Mouse (Mus musculus): ENCODE measurements around the gene Dnajc13. TPM values are rescaled to one million over a fixed set of nuclear protein-coding genes. Genes with fewer than 3 reads are reported as not detected.

The Dnajc13 gene
- total and polyA plus RNA-seq, 3 experiments: 24.1 to 59.0 (median 31.1) TPM

GRCm38 (mm10) chr9:104232004-104232403, 30.7 kb downstream of the Dnajc13 start:
- DNase-seq (ENCODE audit: low read depth, low spot score): no peak
- Histone ChIP-seq H3K4me1 (ENCODE audit: control insufficient read depth in 1 of 2, insufficient read depth in 2 of 2, low read length in 2 of 2) (no peaks in the 10 kb centered on the region), H3K27ac (ENCODE audit: control insufficient read depth, low read depth, low read length) (no peak overlapping the region), H3K36me3 (ENCODE audit: control insufficient read depth in 1 of 2, insufficient read depth in 2 of 2, low read length in 2 of 2) (peaks cover 0 to 20% of the 10 kb centered on the region in 2 experiments; a peak in 2 of 4 replicates), H3K27me3 (ENCODE audit: control insufficient read depth in 1 of 2, insufficient read depth in 2 of 2, low read length in 2 of 2) (no peaks in the 10 kb centered on the region), H3K4me3 (ENCODE audit: control insufficient read depth in 1 of 2, insufficient read depth in 1 of 2, low read depth in 2 of 2, low read length in 2 of 2) (no peak overlapping the region), H3K9ac (ENCODE audit: control insufficient read depth, low read depth, low read length, poor library complexity, severe bottlenecking) (no peak overlapping the region), H3K79me2 (ENCODE audit: control insufficient read depth, insufficient read depth, low read length, poor library complexity) (no peaks in the 10 kb centered on the region), H3K9me3 (replicated peaks; ENCODE audit: insufficient read depth, low read length) (no peaks in the 10 kb centered on the region)
- TF ChIP-seq NELFE (IDR thresholded peaks at IDR 0.05; ENCODE audit: low read depth, low read length): no peak
- no peak for TF ChIP-seq ZKSCAN1 (IDR thresholded peaks at IDR 0.05; ENCODE audit: low read depth, low read length)
- no peak for TF ChIP-seq MYB (IDR thresholded peaks at IDR 0.05; ENCODE audit: low read depth, low read length)
- no peak for TF ChIP-seq SMC3 (IDR thresholded peaks at IDR 0.05; ENCODE audit: low read depth, low read length)
- TF ChIP-seq UBTF (IDR thresholded peaks at IDR 0.05; ENCODE audit: borderline replicate concordance, insufficient read depth, low read depth, low read length): no peak
- TF ChIP-seq KAT2A (conservative IDR thresholded peaks at IDR 0.05; ENCODE audit: low read depth, low read length): no peak
- no peak for TF ChIP-seq MAZ (IDR thresholded peaks at IDR 0.05; ENCODE audit: low read depth, low read length)

- Histone ChIP-seq H3K9me3 (replicated peaks; ENCODE audit: insufficient read depth, low read length) (no peaks in the 10 kb centered on the region), H3K36me3 (ENCODE audit: control insufficient read depth in 1 of 2, insufficient read depth in 2 of 2, low read length in 2 of 2) (no peaks in the 10 kb centered on the region; a peak in 2 of 4 replicates)
These were observed 51.3 kb downstream of the Dnajc13 start for GRCm38 (mm10) chr9:104211402-104211801.

GRCm38 (mm10) chr9:104203851-104204250, 58.9 kb downstream of the Dnajc13 start:
- peak; percentile 76 for DNase-seq (ENCODE audit: low read depth, low spot score)
- H3K27ac ChIP-seq (ENCODE audit: control insufficient read depth, low read depth, low read length): no peak overlapping the region
- H3K27me3 ChIP-seq (ENCODE audit: control insufficient read depth in 1 of 2, insufficient read depth in 2 of 2, low read length in 2 of 2): no peaks in the 10 kb centered on the region
- H3K4me1 ChIP-seq (ENCODE audit: control insufficient read depth in 1 of 2, insufficient read depth in 2 of 2, low read length in 2 of 2): no peaks in the 10 kb centered on the region
- H3K9me3 ChIP-seq (replicated peaks; ENCODE audit: insufficient read depth, low read length): no peaks in the 10 kb centered on the region
- H3K79me2 ChIP-seq (ENCODE audit: control insufficient read depth, insufficient read depth, low read length, poor library complexity): no peaks in the 10 kb centered on the region
- H3K4me3 ChIP-seq (ENCODE audit: control insufficient read depth in 1 of 2, insufficient read depth in 1 of 2, low read depth in 2 of 2, low read length in 2 of 2): no peak overlapping the region
- TF ChIP-seq ZC3H11A (IDR thresholded peaks at IDR 0.05; ENCODE audit: low read depth, low read length) (peak; percentile 44), CTCF (IDR thresholded peaks at IDR 0.05 in 2 of 3, conservative IDR thresholded peaks at IDR 0.05 in 1 of 3; ENCODE audit: control insufficient read depth in 1 of 3, insufficient read depth in 1 of 3, low read depth in 2 of 3, low read length in 3 of 3, poor library complexity in 1 of 3, severe bottlenecking in 1 of 3) (peak; percentile 58 to 81 (median 77)), JUND (IDR thresholded peaks at IDR 0.05; ENCODE audit: low read depth, low read length) (0 out of 2 replicates have a peak, but pooled peaks have one; percentile 36), RAD21 (IDR thresholded peaks at IDR 0.05; ENCODE audit: low read depth, low read length) (peak; percentile 69), SMC3 (IDR thresholded peaks at IDR 0.05; ENCODE audit: low read depth, low read length) (peak; percentile 72), ZKSCAN1 (IDR thresholded peaks at IDR 0.05; ENCODE audit: low read depth, low read length) (no peak), GABPA (IDR thresholded peaks at IDR 0.05; ENCODE audit: low read depth, low read length) (no peak), USF2 (IDR thresholded peaks at IDR 0.05; ENCODE audit: borderline replicate concordance in 1 of 2, insufficient read depth in 1 of 2, low read depth in 1 of 2, low read length in 2 of 2) (no peak)
- peaks cover 0 to 2% of the 10 kb centered on the region in 2 experiments; a peak in 1 of 4 replicates for H3K36me3 ChIP-seq (ENCODE audit: control insufficient read depth in 1 of 2, insufficient read depth in 2 of 2, low read length in 2 of 2)
- H3K9ac ChIP-seq (ENCODE audit: control insufficient read depth, low read depth, low read length, poor library complexity, severe bottlenecking): no peak overlapping the region

More at GRCm38 (mm10) chr9:104211402-104211801, 51.3 kb downstream of the Dnajc13 start:
- TF ChIP-seq NRF1 (IDR thresholded peaks at IDR 0.05; ENCODE audit: insufficient read depth, low read depth, low read length, poor library complexity, severe bottlenecking) (no peak), ZMIZ1 (IDR thresholded peaks at IDR 0.05; ENCODE audit: low read depth, low read length) (no peak), E2F4 (IDR thresholded peaks at IDR 0.05; ENCODE audit: borderline replicate concordance, low read depth, low read length) (no peak), USF2 (IDR thresholded peaks at IDR 0.05; ENCODE audit: borderline replicate concordance in 1 of 2, insufficient read depth in 1 of 2, low read depth in 1 of 2, low read length in 2 of 2) (no peak), CHD1 (IDR thresholded peaks at IDR 0.05; ENCODE audit: low read depth, low read length) (no peak), NELFE (IDR thresholded peaks at IDR 0.05; ENCODE audit: low read depth, low read length) (no peak), TAL1 (IDR thresholded peaks at IDR 0.05; ENCODE audit: low read length) (no peak)
- Histone ChIP-seq H3K4me1 (ENCODE audit: control insufficient read depth in 1 of 2, insufficient read depth in 2 of 2, low read length in 2 of 2) (no peaks in the 10 kb centered on the region), H3K27ac (ENCODE audit: control insufficient read depth, low read depth, low read length) (no peak overlapping the region), H3K79me2 (ENCODE audit: control insufficient read depth, insufficient read depth, low read length, poor library complexity) (no peaks in the 10 kb centered on the region), H3K27me3 (ENCODE audit: control insufficient read depth in 1 of 2, insufficient read depth in 2 of 2, low read length in 2 of 2) (no peaks in the 10 kb centered on the region), H3K4me3 (ENCODE audit: control insufficient read depth in 1 of 2, insufficient read depth in 1 of 2, low read depth in 2 of 2, low read length in 2 of 2) (no peak overlapping the region), H3K9ac (ENCODE audit: control insufficient read depth, low read depth, low read length, poor library complexity, severe bottlenecking) (no peak overlapping the region)
- DNase-seq (ENCODE audit: low read depth, low spot score): no peak
